Mouse (Mus musculus) E14TG2a.4 (cell line): ENCODE measurements around the gene C1qtnf5.

Experiments used
- CTCF ChIP-seq: conservative IDR thresholded peaks from 2 replicates; pipeline ENCODE4 v1.5.1; 2014; ENCODE audit warnings: low read length
- NANOG ChIP-seq: IDR thresholded peaks from 2 replicates; pipeline ENCODE4 v1.6.1; 2014; ENCODE audit warnings: borderline replicate concordance, low read length, mixed read lengths
- POU5F1 ChIP-seq: IDR thresholded peaks from 2 replicates; pipeline ENCODE4 v1.6.1; 2014; ENCODE audit warnings: low read length, borderline replicate concordance

DNA sequence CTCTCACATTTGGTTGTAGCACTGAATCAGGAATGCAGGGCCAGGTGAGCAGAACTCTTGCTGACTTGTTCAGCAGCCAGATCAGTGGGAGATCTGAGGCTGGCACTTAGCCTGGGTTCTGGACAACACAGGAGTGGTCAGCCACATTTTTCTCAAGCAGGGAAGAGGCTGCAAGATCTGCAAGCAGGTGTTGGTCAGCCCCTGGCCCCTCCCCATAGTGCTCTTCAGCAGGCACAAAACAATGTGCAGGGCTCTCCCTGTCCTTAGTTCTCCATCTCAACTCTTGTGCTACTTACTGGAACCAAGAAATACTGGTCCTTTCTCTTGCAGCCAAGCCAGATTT lies 37.6 kb downstream of the C1qtnf5 start:
- TF ChIP-seq CTCF, result no peak
- no peak for TF ChIP-seq NANOG
- TF ChIP-seq POU5F1, result no peak
